Mouse (Mus musculus) spleen, postnatal 10 days (tissue): ENCODE results near the gene Traf7.

Experiments used
- DNase-seq, 2 experiments: peaks; one replicate each; pipeline ENCODE4 v3.0.0; 2021 to 2022; ENCODE audit warnings: low spot score in 2 of 2

Traf7 gene

DNA sequence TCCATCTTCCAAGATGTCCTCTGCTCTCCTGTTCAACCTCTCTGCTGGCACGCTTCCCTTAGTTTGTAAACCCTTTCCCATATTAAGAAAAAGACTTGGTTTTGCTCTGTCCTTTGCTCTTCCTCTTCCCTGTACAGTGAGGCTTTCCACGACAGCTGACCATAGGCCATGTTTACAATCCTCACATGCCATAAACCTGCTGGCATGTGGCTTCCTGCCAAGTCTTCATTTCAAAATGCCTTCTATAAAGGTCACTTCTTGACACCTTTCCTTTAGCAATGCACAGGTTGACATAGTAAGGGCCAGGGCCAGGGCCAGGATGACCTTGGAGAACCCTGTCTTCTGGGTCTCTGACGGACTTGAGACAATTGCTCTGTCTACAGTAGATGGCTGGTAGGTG lies 18.5 kb upstream of the Traf7 start:
- no peak for DNase-seq

DNA sequence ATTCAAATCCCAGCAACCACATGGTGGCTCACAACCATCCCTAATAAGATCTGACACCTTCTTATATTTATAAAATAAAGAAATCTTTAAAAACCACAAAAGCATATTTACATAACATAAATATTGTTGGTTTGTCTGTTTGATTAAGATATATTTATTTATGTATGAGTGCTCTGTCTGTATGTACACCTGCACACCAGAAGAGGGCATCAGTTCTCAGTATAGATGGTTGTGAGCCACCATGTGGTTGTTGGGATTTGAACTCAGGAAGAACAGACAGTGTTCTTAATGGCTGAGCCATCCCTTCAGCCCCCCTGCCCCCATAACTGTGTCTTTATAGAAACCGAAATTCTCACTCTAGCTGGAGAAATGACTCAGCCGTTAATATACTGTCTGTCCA lies 17.5 kb upstream of the Traf7 start:
- no peak for DNase-seq

DNA sequence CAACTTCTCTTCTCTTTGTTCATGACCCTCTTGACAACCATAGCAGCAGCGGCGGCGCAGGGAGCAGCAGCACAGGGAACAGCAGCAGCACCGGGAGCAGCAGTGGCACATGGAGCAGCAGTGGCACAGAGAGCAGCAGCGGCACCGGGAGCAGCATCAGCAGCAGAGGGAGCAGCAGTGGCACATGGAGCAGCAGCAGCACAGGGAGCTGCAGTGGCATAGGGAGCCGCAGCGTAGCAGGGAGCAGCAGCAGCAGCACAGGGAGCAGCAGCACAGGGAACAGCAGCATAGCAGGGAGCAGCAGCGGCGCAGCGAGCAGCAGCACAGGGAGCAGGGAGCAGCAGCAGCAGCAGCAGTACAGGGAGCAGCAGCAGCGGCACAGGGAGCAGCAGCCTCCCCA lies 16.9 kb upstream of the Traf7 start:
- no peak for DNase-seq

- DNase-seq = peak; percentile 35 to 70
These were observed 12.6 kb upstream of the Traf7 start for GRCm38 (mm10) chr17:24540375-24540774.

DNA sequence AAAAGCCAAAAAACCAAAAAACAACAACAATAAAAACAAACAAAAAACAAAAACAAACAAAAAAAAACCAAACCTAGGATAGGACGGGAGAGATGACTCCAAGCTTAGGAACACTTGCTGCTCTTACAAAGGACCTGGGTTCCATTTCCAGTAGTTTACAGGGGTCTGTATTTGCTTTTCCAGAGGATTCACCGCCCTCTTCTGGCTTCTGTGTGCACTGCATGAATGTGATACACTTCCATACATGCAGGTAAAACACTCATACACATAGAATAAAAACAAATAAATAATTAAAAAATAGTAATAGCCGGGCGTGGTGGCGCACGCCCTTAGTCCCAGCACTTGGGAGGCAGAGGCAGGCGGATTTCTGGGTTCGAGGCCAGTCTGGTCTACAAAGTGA lies 11.2 kb upstream of the Traf7 start:
- peak; percentile 43 to 73 for DNase-seq

DNA sequence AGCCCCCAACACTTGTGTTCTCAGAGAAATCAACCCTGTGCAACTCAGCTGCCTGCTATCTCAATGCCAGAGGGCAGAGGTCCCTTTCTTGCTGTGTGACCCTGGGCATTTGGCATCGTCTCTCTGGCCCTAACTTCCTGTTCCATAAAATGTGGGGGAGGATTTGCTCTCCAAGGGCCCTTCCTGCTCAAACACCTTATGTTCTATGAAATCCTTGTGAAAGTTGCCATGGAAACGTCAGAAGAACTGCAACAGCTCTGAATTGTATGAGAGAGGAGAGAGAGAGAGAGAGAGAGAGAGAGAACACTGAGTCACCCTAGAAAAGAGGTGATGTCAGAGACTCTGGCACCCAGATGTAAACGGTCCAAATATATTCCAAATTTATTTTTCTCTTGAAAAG lies 9.8 kb upstream of the Traf7 start:
- no peak for DNase-seq

DNA sequence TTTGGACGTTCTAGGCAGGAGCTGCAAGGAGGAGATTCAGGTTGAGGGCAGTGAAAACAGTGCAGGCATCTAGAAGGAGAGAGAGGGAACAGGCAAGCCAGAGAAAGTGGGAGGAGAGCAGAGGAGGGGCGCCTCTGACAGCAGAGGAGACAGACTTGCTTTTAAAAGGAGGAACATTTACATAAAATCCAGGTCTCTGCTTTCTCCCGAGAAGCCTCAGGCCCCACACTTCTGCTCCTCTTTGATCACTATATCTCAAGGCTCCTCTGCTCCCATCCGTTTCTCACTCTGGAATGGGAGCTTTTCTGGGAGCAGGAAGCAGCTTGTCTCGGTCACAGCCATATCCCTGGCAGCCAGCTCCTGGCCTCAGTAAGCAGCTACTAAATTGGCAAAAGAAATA lies 7.6 kb upstream of the Traf7 start:
- DNase-seq = no peak

DNA sequence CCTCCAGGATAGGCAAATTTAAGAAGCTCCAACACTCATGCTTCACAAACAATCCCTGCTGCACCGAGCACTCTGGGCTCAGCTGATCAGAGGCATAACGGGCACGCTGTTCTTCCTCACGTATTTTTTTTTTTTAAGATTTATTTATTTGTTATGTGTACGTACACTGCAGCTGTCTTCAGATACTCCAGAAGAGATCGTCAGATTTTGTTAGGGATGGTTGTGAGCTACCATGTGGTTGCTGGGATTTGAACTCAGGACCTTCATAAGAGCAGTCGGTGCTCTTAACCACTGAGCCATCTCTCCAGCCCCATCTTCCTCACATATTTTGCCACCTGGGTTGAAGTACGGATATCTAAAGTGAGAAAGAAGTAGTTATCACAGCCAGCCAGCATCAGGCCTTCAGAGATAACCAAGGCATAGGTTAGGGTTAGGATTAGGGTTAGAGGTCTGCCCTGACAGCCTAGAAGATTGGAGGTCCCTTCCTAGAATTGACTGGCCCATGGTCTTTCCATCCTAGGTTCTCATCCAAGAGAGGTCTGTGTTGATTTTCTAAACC lies 6.5 kb upstream of the Traf7 start, which contains the start of gene Rab26:
TSS of gene Rab26 (minus strand) at position 51 of the 559 bp plus-strand sequence.
- no peak for DNase-seq

GRCm38 (mm10) chr17:24533099-24533992 lies 5.6 kb upstream of the Traf7 start:
- DNase-seq = peak; percentile 71 to 91

DNA sequence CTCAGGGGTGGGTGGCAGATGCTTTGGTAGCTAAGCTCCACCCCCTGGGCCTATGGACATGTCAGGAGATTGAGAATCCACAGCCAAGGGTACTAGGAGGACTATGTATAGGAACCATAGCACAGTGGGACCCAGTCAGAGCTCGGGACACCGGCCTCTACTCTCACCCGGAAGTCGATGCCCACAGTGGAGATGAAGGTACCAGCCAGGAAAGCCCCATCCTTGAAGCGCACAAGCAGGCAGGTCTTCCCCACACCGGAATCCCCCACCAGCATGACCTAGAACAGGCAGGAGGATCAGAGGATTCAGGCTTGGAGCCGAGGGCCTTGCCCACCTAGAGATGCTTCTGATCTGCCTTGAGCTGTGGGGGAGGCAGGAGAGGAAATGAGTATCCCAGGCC lies 4.3 kb upstream of the Traf7 start:
- no peak for DNase-seq

- no peak for DNase-seq
These were observed 3.3 kb upstream of the Traf7 start for GRCm38 (mm10) chr17:24531064-24531463.

DNA sequence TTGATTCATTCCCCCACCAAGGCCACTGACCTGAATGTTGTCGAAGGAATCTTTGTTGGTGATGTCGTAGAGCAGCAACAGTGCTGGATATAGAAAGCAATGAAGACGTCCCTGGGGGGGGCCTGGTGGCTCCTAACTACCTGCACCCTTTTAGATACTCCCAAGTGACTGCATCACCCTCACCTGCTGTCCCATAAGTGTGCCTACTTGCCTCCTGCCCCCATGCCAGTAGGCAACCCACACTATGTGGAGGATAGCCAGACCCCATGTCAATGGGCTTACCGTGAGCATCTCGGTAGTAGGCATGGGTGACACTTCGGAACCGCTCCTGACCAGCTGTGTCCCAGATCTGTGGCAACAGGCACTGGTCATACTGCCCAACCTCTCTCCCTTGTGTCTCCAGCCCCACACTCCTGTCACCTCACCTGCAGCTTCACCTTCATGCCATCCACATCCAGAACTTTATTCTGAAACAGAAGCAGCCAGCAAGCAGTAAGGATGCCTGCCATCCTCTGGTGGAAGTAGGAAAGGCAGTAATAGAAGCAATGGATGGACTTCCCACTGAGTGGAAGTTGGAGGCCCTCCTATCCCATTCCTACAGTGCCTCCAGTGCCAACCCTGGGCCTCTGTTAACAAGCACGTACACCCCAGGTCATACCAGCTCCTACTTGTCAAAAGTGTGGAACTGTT lies 2.8 kb upstream of the Traf7 start:
- DNase-seq = no peak

- no peak for DNase-seq
These were observed 2.1 kb upstream of the Traf7 start for GRCm38 (mm10) chr17:24529883-24530282.

- peak; percentile 58 to 72 for DNase-seq
These were observed 1.3 kb upstream of the Traf7 start for GRCm38 (mm10) chr17:24529007-24529451.

GRCm38 (mm10) chr17:24528560-24528918 lies 801 bp upstream of the Traf7 start:
- DNase-seq = no peak

DNA sequence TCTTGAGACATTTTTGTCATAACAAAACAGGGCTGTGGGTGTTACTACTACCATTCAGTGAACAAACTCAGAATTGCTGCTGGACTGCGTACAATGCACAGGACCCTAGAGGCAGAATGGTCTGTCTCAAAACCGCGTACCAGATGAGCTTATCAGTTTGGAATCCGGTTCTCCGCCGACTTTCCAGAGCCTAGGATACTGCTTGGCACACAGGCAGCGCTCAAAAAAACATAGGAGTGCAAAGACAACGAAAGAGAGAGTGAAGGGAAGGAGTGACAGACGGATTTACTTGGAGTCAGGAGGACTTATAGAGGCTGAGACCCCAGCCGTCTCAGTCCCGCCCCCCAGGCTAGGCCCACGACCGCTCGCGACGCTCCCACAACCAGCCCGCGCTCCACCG lies 423 bp downstream of the Traf7 start:
- DNase-seq = no peak

- DNase-seq = no peak
These were observed 3.0 kb downstream of the Traf7 start for GRCm38 (mm10) chr17:24524734-24525133.

DNA sequence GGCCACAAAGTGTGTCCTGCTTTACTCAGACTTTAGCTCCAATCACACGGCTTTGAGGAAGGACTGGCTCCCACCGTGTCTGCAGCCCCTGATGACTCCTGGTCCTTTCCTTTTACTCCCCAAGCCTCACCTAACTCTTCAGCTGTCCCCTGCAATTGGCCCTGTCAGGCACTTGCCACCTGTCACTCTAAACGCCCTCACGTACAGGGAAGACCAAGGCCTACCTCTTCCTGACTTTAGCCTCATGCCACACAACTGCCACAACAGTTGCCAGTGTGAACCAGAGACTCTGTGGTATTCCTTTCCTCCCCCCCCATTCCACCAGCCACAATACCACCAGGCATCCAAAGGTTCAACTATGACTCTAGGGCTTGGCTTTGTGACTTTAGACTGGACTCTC lies 7.3 kb downstream of the Traf7 start:
- no peak for DNase-seq

GRCm38 (mm10) chr17:24514270-24515257 lies 13.2 kb downstream of the Traf7 start:
- no peak for DNase-seq

DNA sequence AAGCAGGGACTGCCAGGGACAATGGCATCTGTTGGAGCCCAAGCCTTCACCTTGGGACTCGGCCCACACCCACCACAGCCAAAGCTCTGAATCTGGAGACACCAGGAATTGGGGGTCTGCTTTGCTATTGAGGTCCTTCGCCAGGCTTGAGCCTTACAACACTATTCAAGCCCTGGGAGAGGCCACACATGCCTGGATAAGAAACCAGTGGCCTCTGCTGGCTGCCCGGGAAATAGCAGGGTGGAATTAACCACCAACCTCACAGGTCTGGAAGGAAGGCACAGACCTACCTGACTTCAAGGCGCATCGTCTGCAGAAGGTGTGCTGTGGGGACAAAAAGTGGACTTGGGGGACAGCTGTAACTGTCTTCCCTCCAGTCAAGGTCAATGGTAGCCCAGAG lies 14.1 kb downstream of the Traf7 start:
- DNase-seq = peak in 1 of 2 experiments; percentile 62

DNA sequence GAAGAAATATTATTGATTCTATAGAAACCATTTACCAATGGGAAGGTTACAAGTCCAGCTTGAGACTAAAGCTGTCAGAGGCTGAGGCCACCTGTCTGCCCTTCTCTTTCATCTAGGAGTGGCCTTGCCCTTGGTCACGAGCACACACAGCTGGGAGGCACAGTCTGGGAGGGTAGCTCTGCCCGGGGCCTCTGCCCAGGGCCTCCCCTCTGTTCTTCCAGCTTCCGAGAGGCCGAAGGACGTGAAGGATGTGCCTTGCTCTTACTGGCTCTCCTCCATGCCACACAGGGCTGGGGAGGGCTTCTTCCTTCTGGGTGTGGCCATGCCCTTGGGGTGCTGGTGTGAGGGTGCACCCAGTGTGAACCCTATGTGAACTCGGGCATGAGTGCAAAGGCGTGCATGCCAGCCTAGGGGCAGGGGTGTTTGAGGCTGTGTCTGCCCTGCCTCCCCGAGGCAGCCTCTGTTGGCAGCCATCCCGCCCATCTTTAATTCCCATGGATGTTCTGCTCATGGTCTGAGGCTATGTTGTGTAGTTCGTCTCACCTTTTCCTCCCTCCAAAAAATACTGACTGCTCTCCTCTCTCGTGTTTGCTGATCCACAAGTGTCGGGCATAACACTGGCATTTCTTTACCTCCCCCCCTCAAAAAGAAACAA lies 19.8 kb downstream of the Traf7 start:
- no peak for DNase-seq
